Mouse (Mus musculus): ENCODE measurements at regions not wholly inside any gene's neighbourhood (a gene's known extent, or its start where the extent isn't known, plus 50 kb on each side); places are given as distances from the start of the nearest gene placed in this dataset.

- TF ChIP-seq CTCF (IDR thresholded peaks at IDR 0.05; ENCODE audit: low read depth) (no peak), EP300 (IDR thresholded peaks at IDR 0.05; ENCODE audit: low read depth) (no peak)
These were observed 58.9 kb upstream of the Ubr2 start for GRCm38 (mm10) chr17:47069206-47069605.
